Mouse (Mus musculus) adrenal gland, postnatal 10 days (tissue): Measurements from ENCODE around the gene Phox2a. TPM values are rescaled to one million over a fixed set of nuclear protein-coding genes. Genes with fewer than 3 reads are reported as not detected.
A peak's percentile ranks its signal among the peaks of the same experiment; 100 is the strongest.

Experiments
- DNase-seq: peaks from one replicate; pipeline ENCODE4 v3.0.0; 2021; ENCODE audit warnings: mixed read lengths
- long read RNA-seq, 2 experiments: library from polyadenylated mRNA; stranded (forward); transcript quantifications; one replicate each; pipeline ENCODE4 v2.0.0; 2021
- total RNA-seq, 2 experiments: library from RNA; stranded (reverse); gene quantifications; 2 replicates each; pipeline ENCODE4 v1.2.3; 2021

The Phox2a gene
- 10 to 100 TPM; 20.9 to 32.4 TPM for total RNA-seq
- long read RNA-seq, experiment 1, transcript Phox2a-201 (3 exons, 1,609 nt): major isoform, 12 of 23 reads
- long read RNA-seq, experiment 1, partial matches to known transcripts: 10 of 23 reads
- long read RNA-seq, experiment 1, other reads (novel, unspliced or antisense): 1 of 23 reads
- long read RNA-seq, experiment 2, transcript Phox2a-201 (3 exons, 1,609 nt): major isoform, 14 of 18 reads
- long read RNA-seq, experiment 2, partial matches to known transcripts: 4 of 18 reads
- long read RNA-seq, experiment 2, other reads (novel, unspliced or antisense): 0 of 18 reads

GRCm38 (mm10) chr7:101817861-101818401 is at the start of gene Phox2a:
Gene Phox2a (plus strand): TSS chr7:101818313.
- peak; percentile 64 for DNase-seq

- no peak for DNase-seq
Observed at GRCm38 (mm10) chr7:101770051-101770450, 48.1 kb upstream of the Phox2a start.

- no peak for DNase-seq
Observed at GRCm38 (mm10) chr7:101771604-101772003, 46.5 kb upstream of the Phox2a start.

- DNase-seq: peak; percentile 50
Observed at GRCm38 (mm10) chr7:101772687-101773086, 45.4 kb upstream of the Phox2a start.

GRCm38 (mm10) chr7:101777053-101777452 is 41.1 kb upstream of the Phox2a start:
- DNase-seq: no peak

- peak; percentile 33 for DNase-seq
Observed at GRCm38 (mm10) chr7:101820295-101821030, 2.4 kb downstream of the Phox2a start.

- DNase-seq: peak; percentile 71
Observed at GRCm38 (mm10) chr7:101821571-101822501, 3.7 kb downstream of the Phox2a start.

- DNase-seq: peak; percentile 73
Observed at GRCm38 (mm10) chr7:101822836-101823757, 5.0 kb downstream of the Phox2a start.

- peak; percentile 39 for DNase-seq
Observed at GRCm38 (mm10) chr7:101823758-101824630, 5.9 kb downstream of the Phox2a start.

GRCm38 (mm10) chr7:101830373-101830772 is 12.3 kb downstream of the Phox2a start:
- no peak for DNase-seq

GRCm38 (mm10) chr7:101831437-101831836 is 13.3 kb downstream of the Phox2a start:
- no peak for DNase-seq

- no peak for DNase-seq
Observed at GRCm38 (mm10) chr7:101832372-101832771, 14.3 kb downstream of the Phox2a start.

- no peak for DNase-seq
Observed at GRCm38 (mm10) chr7:101833352-101833751, 15.2 kb downstream of the Phox2a start.

GRCm38 (mm10) chr7:101833916-101834584 is 15.9 kb downstream of the Phox2a start:
- no peak for DNase-seq

- DNase-seq: no peak
Observed at GRCm38 (mm10) chr7:101834903-101835302, 16.8 kb downstream of the Phox2a start.

GRCm38 (mm10) chr7:101835457-101836109 is 17.5 kb downstream of the Phox2a start:
- DNase-seq: no peak

- DNase-seq: peak; percentile 85
Observed at GRCm38 (mm10) chr7:101836271-101837153, 18.4 kb downstream of the Phox2a start.

- no peak for DNase-seq
Observed at GRCm38 (mm10) chr7:101837154-101837605, 19.1 kb downstream of the Phox2a start.
